Mouse (Mus musculus) brown adipose tissue, adult 24 weeks (tissue): ENCODE data around the gene 2610021A01Rik. TPM values are rescaled to one million over a fixed set of nuclear protein-coding genes. Genes with fewer than 3 reads are reported as not detected.

Experiments used
- polyA plus RNA-seq: library from polyadenylated mRNA; stranded (reverse); fragments of >200 nt; gene quantifications from 2 replicates; pipeline ENCODE4 v1.2.4, GENCODE M21; 2012; ENCODE audit not compliant: missing spikeins, insufficient read depth, insufficient read length

Gene 2610021A01Rik
- polyA plus RNA-seq, 1 experiment: 7.3 TPM

Other genes with a start within 250 kb of the 2610021A01Rik start
- gene AI987944, start 205.9 kb upstream of the 2610021A01Rik start, polyA plus RNA-seq: 9.0 and 12.7 TPM in 2 replicates
- 0.33 and 0.55 TPM in 2 replicates for gene Vmn2r57, start 150.5 kb upstream of the 2610021A01Rik start, polyA plus RNA-seq
- gene Gm20449, start 99.8 kb upstream of the 2610021A01Rik start, polyA plus RNA-seq: not detected in 2 replicates
- 2.8 TPM in 2 replicates for gene AW146154, start 99.3 kb upstream of the 2610021A01Rik start, polyA plus RNA-seq
- not detected in 2 replicates for gene Gm6871, start 25.6 kb upstream of the 2610021A01Rik start, polyA plus RNA-seq
- 5.3 and 7.2 TPM in 2 replicates for gene Zfp788, start 34.0 kb downstream of the 2610021A01Rik start, polyA plus RNA-seq